Mouse (Mus musculus) olfactory bulb, adult 2 months (tissue): ENCODE measurements around the gene Wnt10b. TPM values are rescaled to one million over a fixed set of nuclear protein-coding genes. Genes with fewer than 3 reads are reported as not detected.

Source experiments
- H3K27ac ChIP-seq: fragments of 200-500 bp; 2 replicates; pipeline ENCODE4 v1.5.1; 2012; ENCODE audit warnings: low read depth, low read length; ENCODE audit not compliant: insufficient read depth
- H3K4me1 ChIP-seq: fragments of 200-500 bp; 2 replicates; pipeline ENCODE4 v1.6.1; 2012; ENCODE audit warnings: low read length; ENCODE audit not compliant: control insufficient read depth, insufficient read depth
- H3K4me3 ChIP-seq: fragments of 200-500 bp; 2 replicates; pipeline ENCODE4 v1.5.1; 2012; ENCODE audit warnings: mild to moderate bottlenecking, low read depth, low read length, moderate library complexity; ENCODE audit not compliant: insufficient read depth
- CTCF ChIP-seq: fragments of 200-500 bp; IDR thresholded peaks from 2 replicates; pipeline ENCODE4 v1.5.1; 2012; ENCODE audit warnings: low read depth, mild to moderate bottlenecking, low read length, moderate library complexity; ENCODE audit not compliant: insufficient read depth
- POLR2A ChIP-seq: fragments of 200-500 bp; IDR thresholded peaks from 2 replicates; pipeline ENCODE4 v1.6.1; 2012; ENCODE audit warnings: mild to moderate bottlenecking, low read depth, low read length, moderate library complexity; ENCODE audit not compliant: insufficient read depth
- WGBS: fragments of 180-500 bp; shearing (Covaris S2); methylation state at CpG from one replicate; pipeline ENCODE4 v1.1.7; 2018; 5-methylcytosine and 5-hydroxymethylcytosine counted together
- polyA plus RNA-seq: library from polyadenylated mRNA; stranded (reverse); fragments of >200 nt; gene quantifications from 2 replicates; pipeline ENCODE4 v1.2.4, GENCODE M21; 2012; ENCODE audit warnings: low replicate concordance; ENCODE audit not compliant: missing spikeins, insufficient read depth, insufficient read length

Wnt10b gene
- polyA plus RNA-seq, 1 experiment, result not detected

GRCm38 (mm10) chr15:98729791-98730545 is 48.0 kb downstream of the Wnt10b start:
- WGBS, result 67% methylated on average over 7 of the region's 7 CpGs

GRCm38 (mm10) chr15:98728366-98728765 is 49.6 kb downstream of the Wnt10b start:
- 43% methylated on average over 9 of the region's 9 CpGs for WGBS
- H3K4me3 ChIP-seq, result no peak overlapping the region
- TF ChIP-seq CTCF, result no peak
- no peak for TF ChIP-seq POLR2A

More at GRCm38 (mm10) chr15:98729791-98730545, 48.0 kb downstream of the Wnt10b start:
- H3K4me1 ChIP-seq, result peaks cover 18% of the 10 kb centered on the region
- no peak overlapping the region for H3K27ac ChIP-seq
- TF ChIP-seq CTCF, result no peak
- TF ChIP-seq POLR2A, result no peak
- no peak overlapping the region for H3K4me3 ChIP-seq

GRCm38 (mm10) chr15:98727443-98728321 is 50.3 kb downstream of the Wnt10b start, which contains the start of gene Fkbp11:
Gene Fkbp11, minus strand, starts transcription at chr15:98728198.
- TF ChIP-seq POLR2A (no peak), CTCF (no peak)
- no peak within 1 kb of the TSS for H3K27ac ChIP-seq
- 2% methylated on average over 39 of the region's 39 CpGs for WGBS
- peaks cover 29% of the 10 kb centered on the region for H3K4me1 ChIP-seq
- H3K4me3 ChIP-seq, result peak within 1 kb of the TSS; percentile 50

More at GRCm38 (mm10) chr15:98728366-98728765, 49.6 kb downstream of the Wnt10b start:
- Histone ChIP-seq H3K4me1 (peaks cover 26% of the 10 kb centered on the region), H3K27ac (no peak overlapping the region)

GRCm38 (mm10) chr15:98726746-98727145 is 51.2 kb downstream of the Wnt10b start:
- no peak for TF ChIP-seq CTCF
- no peak for TF ChIP-seq POLR2A
- 63% methylated on average over 7 of the region's 7 CpGs for WGBS
- Histone ChIP-seq H3K4me1 (peaks cover 33% of the 10 kb centered on the region), H3K4me3 (no peak overlapping the region), H3K27ac (no peak overlapping the region)

GRCm38 (mm10) chr15:98726079-98726478 is 51.9 kb downstream of the Wnt10b start:
- Histone ChIP-seq H3K4me3 (no peak overlapping the region), H3K27ac (no peak overlapping the region), H3K4me1 (peaks cover 35% of the 10 kb centered on the region)
- TF ChIP-seq POLR2A (no peak), CTCF (no peak)
- WGBS, result 91% methylated on average over 4 of the region's 4 CpGs

- Histone ChIP-seq H3K27ac (no peak overlapping the region), H3K4me1 (peaks cover 35% of the 10 kb centered on the region), H3K4me3 (no peak overlapping the region)
- no peak for TF ChIP-seq POLR2A
- no peak for TF ChIP-seq CTCF
- 25% methylated on average over 19 of the region's 19 CpGs for WGBS
Observed at GRCm38 (mm10) chr15:98724441-98724840, 53.5 kb downstream of the Wnt10b start.

GRCm38 (mm10) chr15:98722854-98723253 is 55.1 kb downstream of the Wnt10b start:
- H3K4me1 ChIP-seq, result peaks cover 30% of the 10 kb centered on the region
- no peak overlapping the region for H3K4me3 ChIP-seq
- H3K27ac ChIP-seq, result no peak overlapping the region
- TF ChIP-seq CTCF (no peak), POLR2A (no peak)
- WGBS, result 49% methylated on average over 14 of the region's 14 CpGs

- WGBS, result 38% methylated on average over 8 of the region's 8 CpGs
- H3K4me1 ChIP-seq, result peaks cover 24% of the 10 kb centered on the region
- no peak for TF ChIP-seq CTCF
- TF ChIP-seq POLR2A, result no peak
- H3K27ac ChIP-seq, result no peak overlapping the region
- no peak overlapping the region for H3K4me3 ChIP-seq
Observed at GRCm38 (mm10) chr15:98722191-98722590, 55.8 kb downstream of the Wnt10b start.

Other genes starting within 250 kb of the Wnt10b start
- not detected in 2 replicates for gene Kansl2, start 243.9 kb downstream of the Wnt10b start, polyA plus RNA-seq
- 109 TPM in 1 of 2 replicates, not detected in the other for gene Ccnt1, start 207.2 kb downstream of the Wnt10b start, polyA plus RNA-seq
- not detected in 2 replicates for gene 4930415O20Rik, start 207.1 kb downstream of the Wnt10b start, polyA plus RNA-seq
- 87.5 TPM in 1 of 2 replicates, not detected in the other for gene Adcy6, start 168.1 kb downstream of the Wnt10b start, polyA plus RNA-seq
- not detected in 2 replicates for gene Cacnb3, start 147.3 kb downstream of the Wnt10b start, polyA plus RNA-seq
- not detected in 2 replicates for gene Ddx23, start 115.3 kb downstream of the Wnt10b start, polyA plus RNA-seq
- not detected in 2 replicates for gene Rnd1, start 100.7 kb downstream of the Wnt10b start, polyA plus RNA-seq
- not detected in 2 replicates for gene Ccdc65, start 69.9 kb downstream of the Wnt10b start, polyA plus RNA-seq
- gene Fkbp11, start 50.0 kb downstream of the Wnt10b start, polyA plus RNA-seq, result not detected in 2 replicates
- gene Arf3, start 14.9 kb downstream of the Wnt10b start, polyA plus RNA-seq, result 167 TPM in 1 of 2 replicates, not detected in the other
- not detected in 2 replicates for gene Wnt1, start 11.7 kb upstream of the Wnt10b start, polyA plus RNA-seq
- gene Ddn, start 31.3 kb upstream of the Wnt10b start, polyA plus RNA-seq, result 108 TPM in 1 of 2 replicates, not detected in the other
- gene Prkag1, start 53.4 kb upstream of the Wnt10b start, polyA plus RNA-seq, result not detected in 2 replicates
- gene Kmt2d, start 93.1 kb upstream of the Wnt10b start, polyA plus RNA-seq, result 38.3 and 267 TPM in 2 replicates
- not detected in 2 replicates for gene Rhebl1, start 116.4 kb upstream of the Wnt10b start, polyA plus RNA-seq
- gene Dhh, start 120.4 kb upstream of the Wnt10b start, polyA plus RNA-seq, result not detected in 2 replicates
- gene Lmbr1l, start 140.1 kb upstream of the Wnt10b start, polyA plus RNA-seq, result not detected in 2 replicates
- 649 and 1,228 TPM in 2 replicates for gene Tuba1b, start 156.4 kb upstream of the Wnt10b start, polyA plus RNA-seq
- not detected in 2 replicates for gene Gm49450, start 175.4 kb upstream of the Wnt10b start, polyA plus RNA-seq
- 1,035 TPM in 1 of 2 replicates, not detected in the other for gene Tuba1a, start 175.6 kb upstream of the Wnt10b start, polyA plus RNA-seq